Mouse (Mus musculus): ENCODE measurements around the gene Tkt. TPM values are rescaled to one million over a fixed set of nuclear protein-coding genes. Genes with fewer than 3 reads are reported as not detected.
"Not testable (repeated sequence)": the region's sequence is repeated elsewhere in the genome, so short reads cannot be mapped to it uniquely, and the experiment has no call there.

Tkt gene
- polyA plus RNA-seq, 1 experiment from 2014 or later: 316 TPM

GRCm38 (mm10) chr14:30577303-30578062 is 29.3 kb downstream of the Tkt start:
- H3K4me3 ChIP-seq; H3K27ac ChIP-seq (replicated peaks); H3K9me3 ChIP-seq; H3K27me3 ChIP-seq (replicated peaks; ENCODE audit: low read depth, poor library complexity, severe bottlenecking); DNase-seq (ENCODE audit: low spot score); H3K4me1 ChIP-seq: not testable (repeated sequence)
- WGBS: 45% methylated on average over 10 of the region's 12 CpGs
- H3K36me3 ChIP-seq (replicated peaks): peaks cover 41% of the 10 kb centered on the region

DNA sequence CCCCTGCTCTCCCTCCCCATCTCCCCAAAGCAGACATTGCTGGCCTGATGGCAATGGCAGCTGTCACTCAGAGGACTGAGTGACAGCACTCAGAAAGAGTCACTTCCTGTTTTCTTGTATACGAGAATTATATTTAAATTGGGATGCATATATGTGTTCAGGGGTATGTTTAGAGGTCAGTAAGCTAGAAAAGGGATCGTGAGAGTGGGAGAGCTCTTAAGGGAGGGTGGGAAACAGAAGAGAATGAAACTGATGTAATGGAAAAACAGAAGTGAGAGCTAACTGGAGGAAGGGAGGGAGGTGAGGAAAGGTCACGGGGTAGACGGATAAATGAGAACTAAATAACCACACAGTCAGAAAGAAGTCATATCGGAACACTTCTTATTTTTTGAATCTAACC is 31.0 kb downstream of the Tkt start:
- no peak for DNase-seq (ENCODE audit: low spot score)
- H3K27me3 ChIP-seq (replicated peaks; ENCODE audit: low read depth, poor library complexity, severe bottlenecking): no peaks in the 10 kb centered on the region
- no peaks in the 10 kb centered on the region for H3K9me3 ChIP-seq
- H3K4me3 ChIP-seq: no peak overlapping the region
- H3K36me3 ChIP-seq (replicated peaks): peaks cover 24% of the 10 kb centered on the region
- peaks cover 12% of the 10 kb centered on the region for H3K4me1 ChIP-seq
- 77% methylated on average over 5 of the region's 5 CpGs for WGBS
- no peak overlapping the region for H3K27ac ChIP-seq (replicated peaks)

GRCm38 (mm10) chr14:30579882-30580281 is 31.7 kb downstream of the Tkt start:
- Histone ChIP-seq H3K27ac (replicated peaks) (no peak overlapping the region), H3K9me3 (no peaks in the 10 kb centered on the region), H3K4me1 (peaks cover 19% of the 10 kb centered on the region), H3K36me3 (replicated peaks) (peaks cover 17% of the 10 kb centered on the region), H3K27me3 (replicated peaks; ENCODE audit: low read depth, poor library complexity, severe bottlenecking) (no peaks in the 10 kb centered on the region), H3K4me3 (no peak overlapping the region)
- DNase-seq (ENCODE audit: low spot score): no peak
- 39% methylated on average over 5 of the region's 5 CpGs for WGBS

GRCm38 (mm10) chr14:30581238-30581637 is 33.1 kb downstream of the Tkt start:
- Histone ChIP-seq H3K4me3 (no peak overlapping the region), H3K9me3 (no peaks in the 10 kb centered on the region), H3K4me1 (peaks cover 26% of the 10 kb centered on the region), H3K27me3 (replicated peaks; ENCODE audit: low read depth, poor library complexity, severe bottlenecking) (no peaks in the 10 kb centered on the region), H3K27ac (replicated peaks) (no peak overlapping the region), H3K36me3 (replicated peaks) (peaks cover 4% of the 10 kb centered on the region)
- DNase-seq (ENCODE audit: low spot score): no peak
- WGBS: 85% methylated on average over 1 of the region's 1 CpGs

GRCm38 (mm10) chr14:30584077-30584476 is 35.9 kb downstream of the Tkt start:
- Histone ChIP-seq H3K9me3 (no peaks in the 10 kb centered on the region), H3K4me1 (peaks cover 30% of the 10 kb centered on the region), H3K4me3 (no peak overlapping the region), H3K27me3 (replicated peaks; ENCODE audit: low read depth, poor library complexity, severe bottlenecking) (no peaks in the 10 kb centered on the region), H3K36me3 (replicated peaks) (no peaks in the 10 kb centered on the region), H3K27ac (replicated peaks) (peak overlapping the region; percentile 53)
- WGBS: 53% methylated on average over 2 of the region's 2 CpGs
- DNase-seq (ENCODE audit: low spot score): no peak

GRCm38 (mm10) chr14:30584497-30585251 is 36.5 kb downstream of the Tkt start:
- Histone ChIP-seq H3K36me3 (replicated peaks) (no peaks in the 10 kb centered on the region), H3K4me3 (no peak overlapping the region), H3K4me1 (peaks cover 31% of the 10 kb centered on the region), H3K27me3 (replicated peaks; ENCODE audit: low read depth, poor library complexity, severe bottlenecking) (no peaks in the 10 kb centered on the region), H3K9me3 (no peaks in the 10 kb centered on the region), H3K27ac (replicated peaks) (peak overlapping the region; percentile 53)
- peak; percentile 31 for DNase-seq (ENCODE audit: low spot score)
- WGBS: 55% methylated on average over 19 of the region's 19 CpGs

DNA sequence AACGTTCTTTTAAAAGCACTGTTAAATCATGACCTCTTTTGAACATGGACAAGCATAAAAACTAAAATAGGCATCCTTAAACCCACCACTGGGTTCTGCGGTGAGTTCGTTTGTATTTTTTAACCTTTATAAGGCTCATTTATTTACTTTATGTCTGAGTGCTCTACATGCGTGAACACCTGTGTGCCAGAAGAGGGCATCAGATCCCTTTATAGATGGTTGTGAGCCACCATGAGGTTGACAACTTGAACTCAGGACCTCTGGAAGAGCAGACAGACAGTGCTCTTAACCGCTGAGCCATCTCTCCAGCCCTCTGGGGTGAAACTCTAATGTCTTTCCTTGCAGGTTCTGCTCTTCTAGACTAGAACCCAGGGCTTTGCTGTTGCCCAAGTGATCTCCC is 37.2 kb downstream of the Tkt start:
- no peak for DNase-seq (ENCODE audit: low spot score)
- peaks cover 32% of the 10 kb centered on the region for H3K4me1 ChIP-seq
- no peaks in the 10 kb centered on the region for H3K9me3 ChIP-seq
- peak overlapping the region; percentile 53 for H3K27ac ChIP-seq (replicated peaks)
- no peaks in the 10 kb centered on the region for H3K36me3 ChIP-seq (replicated peaks)
- H3K4me3 ChIP-seq: no peak overlapping the region
- H3K27me3 ChIP-seq (replicated peaks; ENCODE audit: low read depth, poor library complexity, severe bottlenecking): no peaks in the 10 kb centered on the region
- 89% methylated on average over 5 of the region's 5 CpGs for WGBS

DNA sequence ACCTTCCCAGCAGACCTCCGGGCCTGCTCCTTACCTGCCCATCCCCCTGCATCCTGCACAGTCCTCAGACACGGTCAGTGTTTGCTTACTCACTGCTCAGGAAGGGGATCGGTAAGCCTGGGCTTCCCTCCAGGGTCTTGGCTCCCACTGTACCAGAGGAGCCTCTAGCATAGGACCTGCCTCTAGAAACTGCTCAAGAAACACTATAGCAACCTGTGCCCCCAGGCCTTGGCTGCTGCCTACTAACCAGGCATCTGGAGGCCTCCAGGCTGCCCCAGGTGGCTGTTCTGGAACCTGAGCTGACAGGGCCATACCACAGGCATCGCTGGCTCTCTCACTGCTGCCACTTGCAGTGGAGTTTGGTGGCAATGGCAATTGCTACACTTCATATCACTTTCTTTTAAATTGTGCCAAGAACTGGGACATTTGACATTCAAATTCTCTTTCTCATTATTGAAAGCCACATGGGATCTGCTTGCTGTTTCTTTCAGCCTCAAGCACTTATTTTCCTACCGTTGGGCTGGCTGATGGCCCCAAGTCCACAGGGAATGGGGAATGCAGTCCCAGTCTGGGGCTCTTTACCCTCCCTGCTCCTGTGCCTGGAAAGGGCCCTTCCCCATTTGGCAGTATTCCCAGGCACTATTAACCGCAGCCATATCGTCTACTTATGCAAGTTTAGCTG is 38.8 kb downstream of the Tkt start:
- Histone ChIP-seq H3K27ac (replicated peaks) (peak overlapping the region; percentile 7; the same call in 1 of the 2 replicates), H3K36me3 (replicated peaks) (no peaks in the 10 kb centered on the region)
- 72% methylated on average over 7 of the region's 7 CpGs for WGBS

GRCm38 (mm10) chr14:30590041-30590645 is 42.0 kb downstream of the Tkt start:
- WGBS: 77% methylated on average over 11 of the region's 11 CpGs
- Histone ChIP-seq H3K4me3 (no peak overlapping the region), H3K27ac (replicated peaks) (peak overlapping the region; percentile 19; the same call in 1 of the 2 replicates), H3K9me3 (no peaks in the 10 kb centered on the region), H3K36me3 (replicated peaks) (no peaks in the 10 kb centered on the region), H3K4me1 (peaks cover 53% of the 10 kb centered on the region), H3K27me3 (replicated peaks; ENCODE audit: low read depth, poor library complexity, severe bottlenecking) (no peaks in the 10 kb centered on the region)
- no peak for DNase-seq (ENCODE audit: low spot score)

More for the DNA sequence above, 38.8 kb downstream of the Tkt start:
- no peak overlapping the region for H3K4me3 ChIP-seq
- no peak for DNase-seq (ENCODE audit: low spot score)
- H3K4me1 ChIP-seq: peaks cover 46% of the 10 kb centered on the region
- H3K9me3 ChIP-seq: no peaks in the 10 kb centered on the region
- no peaks in the 10 kb centered on the region for H3K27me3 ChIP-seq (replicated peaks; ENCODE audit: low read depth, poor library complexity, severe bottlenecking)

- 73% methylated on average over 7 of the region's 7 CpGs for WGBS
Measured at GRCm38 (mm10) chr14:30590918-30591317, 42.8 kb downstream of the Tkt start.

DNA sequence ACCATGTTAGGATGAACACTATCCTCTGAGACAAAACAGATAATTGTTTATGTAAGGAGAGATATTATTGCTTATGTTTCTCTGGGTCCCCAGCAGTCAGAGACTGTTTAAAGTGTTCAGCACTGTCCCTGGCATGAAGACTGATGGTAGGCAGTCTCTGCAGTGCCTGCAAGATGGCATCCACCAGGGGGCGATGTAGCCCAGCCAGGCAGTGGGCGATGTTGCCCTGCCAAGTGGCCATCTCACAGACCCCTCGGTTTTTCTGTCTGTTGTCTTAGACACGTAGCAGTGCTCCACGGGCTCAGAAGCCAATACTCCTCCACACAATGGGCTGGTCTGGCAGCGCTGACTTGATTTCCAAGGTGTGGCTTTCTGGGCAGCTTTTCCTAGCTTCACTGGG is 43.3 kb downstream of the Tkt start:
- H3K27me3 ChIP-seq (replicated peaks; ENCODE audit: low read depth, poor library complexity, severe bottlenecking): no peaks in the 10 kb centered on the region
- H3K27ac ChIP-seq (replicated peaks): no peak overlapping the region
- H3K9me3 ChIP-seq: no peaks in the 10 kb centered on the region
- peaks cover 48% of the 10 kb centered on the region for H3K4me1 ChIP-seq
- no peak overlapping the region for H3K4me3 ChIP-seq
- peak; percentile 87 for DNase-seq (ENCODE audit: low spot score)
- WGBS: 13% methylated on average over 6 of the region's 6 CpGs
- H3K36me3 ChIP-seq (replicated peaks): peaks cover 7% of the 10 kb centered on the region; the same call in 1 of the 2 replicates

More at GRCm38 (mm10) chr14:30590918-30591317, 42.8 kb downstream of the Tkt start:
- Histone ChIP-seq H3K4me1 (peaks cover 49% of the 10 kb centered on the region), H3K27ac (replicated peaks) (no peak overlapping the region), H3K4me3 (no peak overlapping the region), H3K27me3 (replicated peaks; ENCODE audit: low read depth, poor library complexity, severe bottlenecking) (no peaks in the 10 kb centered on the region), H3K36me3 (replicated peaks) (peaks cover 4% of the 10 kb centered on the region; the same call in 1 of the 2 replicates), H3K9me3 (no peaks in the 10 kb centered on the region)
- no peak for DNase-seq (ENCODE audit: low spot score)
